Mouse (Mus musculus): ENCODE results near the gene Pa2g4. TPM values are rescaled to one million over a fixed set of nuclear protein-coding genes. Genes with fewer than 3 reads are reported as not detected.

Gene Pa2g4
- total RNA-seq, 2 experiments from 2014 or later, result 36.3 to 36.7 TPM

Small RNA genes lying within 50 kb of the gene (microRNA-seq; reads per million reads assigned to microRNA genes)
- 0 reads per million in 2 experiments for gene Gm47275 (ENCODE audit: borderline replicate concordance in 2 of 2)
- gene Mir6916 (ENCODE audit: borderline replicate concordance in 2 of 2), result 0.26 to 0.74 reads per million in 2 experiments
- gene Mir6917 (ENCODE audit: borderline replicate concordance in 2 of 2), result 0 to 0.26 reads per million in 2 experiments

Other genes with a start within 250 kb of the Pa2g4 start
- gene Cnpy2, start 243.5 kb downstream of the Pa2g4 start, total RNA-seq (2021), result 10 to 100 TPM; 45.5 to 47.9 TPM
- 100 to 1,000 TPM; 589 to 611 TPM for gene Cs, start 228.3 kb downstream of the Pa2g4 start, total RNA-seq (2021)
- 100 to 1,000 TPM; 443 to 454 TPM for gene Coq10a, start 197.0 kb downstream of the Pa2g4 start, total RNA-seq (2021)
- gene Ankrd52, start 188.9 kb downstream of the Pa2g4 start, total RNA-seq (2021), result 10 to 100 TPM; 61.5 to 70.1 TPM
- gene Slc39a5, start 164.8 kb downstream of the Pa2g4 start, total RNA-seq (2021), result not detected
- gene Nabp2, start 154.5 kb downstream of the Pa2g4 start, total RNA-seq (2021), result 10 to 100 TPM; 44.7 to 47.9 TPM
- 10 to 100 TPM; 10.7 to 11.5 TPM for gene Rnf41, start 154.3 kb downstream of the Pa2g4 start, total RNA-seq (2021)
- 10 to 100 TPM; 40.7 to 43.9 TPM for gene Smarcc2, start 106.7 kb downstream of the Pa2g4 start, total RNA-seq (2021)
- gene Myl6, start 71.8 kb downstream of the Pa2g4 start, total RNA-seq (2021), result 100 to 1,000 TPM; 179 to 253 TPM
- gene Myl6b, start 67.3 kb downstream of the Pa2g4 start, total RNA-seq (2021), result 10 to 100 TPM; 20.3 to 38.5 TPM
- 10 to 100 TPM; 12.5 to 17.6 TPM for gene Esyt1, start 40.1 kb downstream of the Pa2g4 start, total RNA-seq (2021)
- 1 to 10 TPM; 4.9 to 5.1 TPM for gene Zc3h10, start 18.2 kb downstream of the Pa2g4 start, total RNA-seq (2021)
- 1,000 to 10,000 TPM in 1 of 2 experiments, 100 to 1,000 TPM in 1; 972 to 1,021 TPM for gene Rpl41, start 16.7 kb downstream of the Pa2g4 start, total RNA-seq (2021)
- gene Erbb3, start 23.7 kb upstream of the Pa2g4 start, total RNA-seq (2021), result 1 to 10 TPM; 3.3 to 4.3 TPM
- gene Rps26, start 60.8 kb upstream of the Pa2g4 start, total RNA-seq (2021), result 100 to 1,000 TPM; 286 to 348 TPM
- 1 to 10 TPM in 1 of 2 experiments, under 1 TPM in 1; 0.35 to 1.6 TPM for gene Ikzf4, start 80.0 kb upstream of the Pa2g4 start, total RNA-seq (2021)
- 10 to 100 TPM; 17.7 to 20.7 TPM for gene Suox, start 108.1 kb upstream of the Pa2g4 start, total RNA-seq (2021)
- gene Rab5b, start 130.3 kb upstream of the Pa2g4 start, total RNA-seq (2021), result 10 to 100 TPM; 78.9 to 80.0 TPM
- under 1 TPM; 0.41 to 0.70 TPM for gene Pmel, start 138.2 kb upstream of the Pa2g4 start, total RNA-seq (2021)
- 1 to 10 TPM; 3.8 to 5.3 TPM for gene Cdk2, start 139.0 kb upstream of the Pa2g4 start, total RNA-seq (2021)
- gene Dgka, start 178.9 kb upstream of the Pa2g4 start, total RNA-seq (2021), result 1 to 10 TPM; 8.0 to 8.3 TPM
- gene Pym1, start 181.9 kb upstream of the Pa2g4 start, total RNA-seq (2021), result 1 to 10 TPM; 9.8 to 10.0 TPM
- 1 to 10 TPM; 1.7 to 3.6 TPM for gene Mmp19, start 224.9 kb upstream of the Pa2g4 start, total RNA-seq (2021)
- 10 to 100 TPM; 20.7 to 21.5 TPM for gene Dnajc14, start 238.1 kb upstream of the Pa2g4 start, total RNA-seq (2021)
- gene Tmem198b, start 238.4 kb upstream of the Pa2g4 start, total RNA-seq (2021), result 1 to 10 TPM; 3.4 to 4.2 TPM

All from gastrocnemius, postnatal 25 days (tissue).